Mouse (Mus musculus) heart, postnatal 0 days (tissue): ENCODE data around the gene Xpnpep1.

Source experiments
- CTCF ChIP-seq: IDR thresholded peaks from 2 replicates; pipeline ENCODE4 v1.5.1; 2016; ENCODE audit warnings: antibody characterized with exemption, control low read depth, low read depth
- EP300 ChIP-seq: IDR thresholded peaks from 2 replicates; pipeline ENCODE4 v1.6.1; 2016; ENCODE audit warnings: antibody characterized with exemption, low read depth

GRCm38 (mm10) chr19:53041133-53041510 is 1.1 kb upstream of the Xpnpep1 start:
- no peak for TF ChIP-seq CTCF
- TF ChIP-seq EP300, result no peak
